Mouse (Mus musculus) intestine, embryonic 15.5 days (tissue): ENCODE measurements at regions not wholly inside any gene's neighbourhood (a gene's known extent, or its start where the extent isn't known, plus 50 kb on each side); places are given as distances from the start of the nearest gene placed in this dataset.

Experiments used
- ATAC-seq: fragments of 200-750 bp; cut with Nextera tagmentation; 2 replicates; pipeline ENCODE4 v1.8.0; 2017; ENCODE audit warnings: moderate TSS enrichment, moderate library complexity
- H3K27ac ChIP-seq: fragments of 300-500 bp; sonication (generic); 2 replicates; pipeline ENCODE4 v1.5.1; 2015; ENCODE audit warnings: mild to moderate bottlenecking, inconsistent platforms
- H3K27me3 ChIP-seq: fragments of 300-500 bp; sonication (generic); replicated peaks from 2 replicates; pipeline ENCODE4 v1.6.1; 2015; ENCODE audit warnings: inconsistent platforms
- H3K36me3 ChIP-seq: fragments of 300-500 bp; sonication (generic); 2 replicates; pipeline ENCODE4 v1.6.1; 2015; ENCODE audit warnings: inconsistent platforms
- H3K4me1 ChIP-seq: fragments of 300-500 bp; sonication (generic); replicated peaks from 2 replicates; pipeline ENCODE4 v1.6.1; 2015; ENCODE audit warnings: inconsistent platforms
- H3K4me2 ChIP-seq: fragments of 300-500 bp; sonication (generic); replicated peaks from 2 replicates; pipeline ENCODE4 v1.6.1; 2015; ENCODE audit warnings: mild to moderate bottlenecking, inconsistent platforms
- H3K4me3 ChIP-seq: fragments of 300-500 bp; sonication (generic); replicated peaks from 2 replicates; pipeline ENCODE4 v1.5.1; 2015; ENCODE audit warnings: inconsistent platforms
- H3K9ac ChIP-seq: fragments of 300-500 bp; sonication (generic); 2 replicates; pipeline ENCODE4 v1.6.1; 2015; ENCODE audit warnings: inconsistent platforms
- H3K9me3 ChIP-seq: fragments of 300-500 bp; sonication (generic); 2 replicates; pipeline ENCODE4 v1.6.1; 2016; ENCODE audit warnings: inconsistent platforms
- WGBS: fragments of 180-500 bp; shearing (Covaris S2); methylation state at CpG from one replicate; pipeline ENCODE4 v1.1.7; 2015; 5-methylcytosine and 5-hydroxymethylcytosine counted together

- no peak overlapping the region for H3K4me3 ChIP-seq
- H3K9ac ChIP-seq = no peak overlapping the region
- no peaks in the 10 kb centered on the region for H3K27me3 ChIP-seq
- H3K4me1 ChIP-seq = no peaks in the 10 kb centered on the region
- H3K9me3 ChIP-seq = no peaks in the 10 kb centered on the region
- WGBS = 84% methylated on average over 6 of the region's 6 CpGs
- H3K4me2 ChIP-seq = no peak overlapping the region
- no peaks in the 10 kb centered on the region for H3K36me3 ChIP-seq
- ATAC-seq = no peak
- H3K27ac ChIP-seq = no peak overlapping the region
Measured at GRCm38 (mm10) chr4:56524430-56524985, 215.4 kb upstream of the Gm26657 start.

GRCm38 (mm10) chr4:56507770-56508169 lies 232.1 kb upstream of the Gm26657 start:
- no peaks in the 10 kb centered on the region for H3K27me3 ChIP-seq
- H3K36me3 ChIP-seq = no peaks in the 10 kb centered on the region
- H3K9me3 ChIP-seq = no peaks in the 10 kb centered on the region
- ATAC-seq = no peak
- no peak overlapping the region for H3K9ac ChIP-seq
- no peak overlapping the region for H3K27ac ChIP-seq
- no peak overlapping the region for H3K4me2 ChIP-seq
- H3K4me1 ChIP-seq = no peaks in the 10 kb centered on the region
- no peak overlapping the region for H3K4me3 ChIP-seq
- WGBS = 80% methylated on average over 4 of the region's 4 CpGs

GRCm38 (mm10) chr4:56506786-56507185 lies 233.1 kb upstream of the Gm26657 start:
- no peaks in the 10 kb centered on the region for H3K4me1 ChIP-seq
- no peak overlapping the region for H3K27ac ChIP-seq
- H3K4me2 ChIP-seq = no peak overlapping the region
- H3K4me3 ChIP-seq = no peak overlapping the region
- ATAC-seq = no peak
- whole genome bisulfite sequencing = 85% methylated on average over 1 of the region's 1 CpGs
- no peak overlapping the region for H3K9ac ChIP-seq
- H3K27me3 ChIP-seq = no peaks in the 10 kb centered on the region
- H3K9me3 ChIP-seq = no peaks in the 10 kb centered on the region
- H3K36me3 ChIP-seq = no peaks in the 10 kb centered on the region

- Histone ChIP-seq H3K4me3 (no peak overlapping the region), H3K27me3 (no peaks in the 10 kb centered on the region), H3K36me3 (no peaks in the 10 kb centered on the region), H3K9me3 (no peaks in the 10 kb centered on the region), H3K27ac (no peak overlapping the region), H3K9ac (no peak overlapping the region), H3K4me2 (no peak overlapping the region), H3K4me1 (no peaks in the 10 kb centered on the region)
- 71% methylated on average over 1 of the region's 1 CpGs for WGBS
- peak; percentile 39; the same call in 1 of the 2 replicates for ATAC-seq
Measured at GRCm38 (mm10) chr4:56506067-56506466, 233.8 kb upstream of the Gm26657 start.

GRCm38 (mm10) chr4:56492537-56493221 lies 247.2 kb upstream of the Gm26657 start:
- 33% methylated on average over 16 of the region's 16 CpGs for WGBS
- H3K4me2 ChIP-seq = no peak overlapping the region
- ATAC-seq = peak; percentile 56; the same call in 1 of the 2 replicates
- no peaks in the 10 kb centered on the region for H3K9me3 ChIP-seq
- peaks cover 3% of the 10 kb centered on the region; the same call in 1 of the 2 replicates for H3K27me3 ChIP-seq
- no peak overlapping the region for H3K9ac ChIP-seq
- no peak overlapping the region for H3K27ac ChIP-seq
- H3K4me3 ChIP-seq = no peak overlapping the region
- H3K36me3 ChIP-seq = no peaks in the 10 kb centered on the region
- H3K4me1 ChIP-seq = no peaks in the 10 kb centered on the region

- no peaks in the 10 kb centered on the region for H3K4me1 ChIP-seq
- no peak for ATAC-seq
- H3K36me3 ChIP-seq = no peaks in the 10 kb centered on the region
- H3K27me3 ChIP-seq = peaks cover 3% of the 10 kb centered on the region; the same call in 1 of the 2 replicates
- no peak overlapping the region for H3K9ac ChIP-seq
- no peaks in the 10 kb centered on the region for H3K9me3 ChIP-seq
- 92% methylated on average over 4 of the region's 4 CpGs for WGBS
- H3K4me3 ChIP-seq = no peak overlapping the region
- no peak overlapping the region for H3K4me2 ChIP-seq
- no peak overlapping the region for H3K27ac ChIP-seq
Measured at GRCm38 (mm10) chr4:56489361-56489760, 250.5 kb upstream of the Gm26657 start.

GRCm38 (mm10) chr4:56483708-56484107 lies 256.2 kb upstream of the Gm26657 start:
- WGBS = 89% methylated on average over 8 of the region's 8 CpGs
- no peak overlapping the region for H3K9ac ChIP-seq
- H3K9me3 ChIP-seq = no peaks in the 10 kb centered on the region
- H3K4me1 ChIP-seq = no peaks in the 10 kb centered on the region
- no peak overlapping the region for H3K4me2 ChIP-seq
- no peaks in the 10 kb centered on the region for H3K27me3 ChIP-seq
- no peak for ATAC-seq
- H3K36me3 ChIP-seq = no peaks in the 10 kb centered on the region
- no peak overlapping the region for H3K27ac ChIP-seq
- no peak overlapping the region for H3K4me3 ChIP-seq

- H3K27ac ChIP-seq = no peak overlapping the region
- no peaks in the 10 kb centered on the region for H3K36me3 ChIP-seq
- H3K4me2 ChIP-seq = no peak overlapping the region
- no peaks in the 10 kb centered on the region for H3K4me1 ChIP-seq
- no peak overlapping the region for H3K9ac ChIP-seq
- WGBS = 73% methylated on average over 4 of the region's 4 CpGs
- ATAC-seq = no peak
- no peak overlapping the region for H3K4me3 ChIP-seq
- H3K27me3 ChIP-seq = no peaks in the 10 kb centered on the region
- H3K9me3 ChIP-seq = no peaks in the 10 kb centered on the region
Measured at GRCm38 (mm10) chr4:56456788-56457187, 283.1 kb upstream of the Gm26657 start.

- no peak for ATAC-seq
- H3K27ac ChIP-seq = no peak overlapping the region
- H3K9me3 ChIP-seq = no peaks in the 10 kb centered on the region
- H3K4me1 ChIP-seq = no peaks in the 10 kb centered on the region
- H3K36me3 ChIP-seq = no peaks in the 10 kb centered on the region
- no peak overlapping the region for H3K4me2 ChIP-seq
- H3K4me3 ChIP-seq = no peak overlapping the region
- no peak overlapping the region for H3K9ac ChIP-seq
- no peaks in the 10 kb centered on the region for H3K27me3 ChIP-seq
- WGBS = 70% methylated on average over 8 of the region's 8 CpGs
Measured at GRCm38 (mm10) chr4:56421575-56421974, 318.3 kb upstream of the Gm26657 start.

- WGBS = 75% methylated on average over 5 of the region's 5 CpGs
- Histone ChIP-seq H3K9ac (no peak overlapping the region), H3K27me3 (no peaks in the 10 kb centered on the region), H3K36me3 (no peaks in the 10 kb centered on the region), H3K27ac (no peak overlapping the region), H3K4me3 (no peak overlapping the region), H3K4me2 (no peak overlapping the region), H3K9me3 (no peaks in the 10 kb centered on the region), H3K4me1 (no peaks in the 10 kb centered on the region)
- ATAC-seq = no peak
Measured at GRCm38 (mm10) chr4:56419122-56419913, 320.6 kb upstream of the Gm26657 start.

GRCm38 (mm10) chr4:56411024-56411636 lies 328.7 kb upstream of the Gm26657 start:
- Histone ChIP-seq H3K9me3 (no peaks in the 10 kb centered on the region), H3K27me3 (no peaks in the 10 kb centered on the region), H3K9ac (no peak overlapping the region), H3K36me3 (no peaks in the 10 kb centered on the region), H3K4me1 (no peaks in the 10 kb centered on the region), H3K4me2 (no peak overlapping the region), H3K4me3 (no peak overlapping the region), H3K27ac (no peak overlapping the region)
- no peak for ATAC-seq
- 45% methylated on average over 1 of the region's 1 CpGs for WGBS

- Histone ChIP-seq H3K27ac (no peak overlapping the region), H3K4me1 (no peaks in the 10 kb centered on the region), H3K4me2 (no peak overlapping the region), H3K4me3 (no peak overlapping the region), H3K27me3 (no peaks in the 10 kb centered on the region), H3K9ac (no peak overlapping the region), H3K9me3 (no peaks in the 10 kb centered on the region), H3K36me3 (no peaks in the 10 kb centered on the region)
- no peak for ATAC-seq
Measured at GRCm38 (mm10) chr4:56393793-56394192, 346.1 kb upstream of the Gm26657 start.
